Mouse (Mus musculus) limb, embryonic 11.5 days (tissue): ENCODE data around the gene Abl2. TPM values are rescaled to one million over a fixed set of nuclear protein-coding genes. Genes with fewer than 3 reads are reported as not detected.

Experiments
- ATAC-seq: fragments of 200-750 bp; cut with Nextera tagmentation; 2 replicates; pipeline ENCODE4 v1.8.0; 2017; ENCODE audit warnings: low read depth; ENCODE audit not compliant: insufficient number of reproducible peaks, low FRiP score, low TSS enrichment
- DNase-seq: peaks from one replicate; pipeline ENCODE4 v3.0.0-alpha.2; 2015; ENCODE audit warnings: low spot score
- H3K27ac ChIP-seq: fragments of 300-500 bp; sonication (generic); replicated peaks from 2 replicates; pipeline ENCODE4 v1.5.1; 2014; ENCODE audit warnings: low read depth, mild to moderate bottlenecking, low read length
- H3K27me3 ChIP-seq: fragments of 300-500 bp; sonication (generic); 2 replicates; pipeline ENCODE4 v1.6.1; 2014; ENCODE audit warnings: mild to moderate bottlenecking, low read length, mixed read lengths; ENCODE audit not compliant: control insufficient read depth, insufficient read depth
- H3K36me3 ChIP-seq: fragments of 300-500 bp; sonication (generic); 2 replicates; pipeline ENCODE4 v1.6.1; 2014; ENCODE audit warnings: mild to moderate bottlenecking, low read length, moderate library complexity, mixed read lengths; ENCODE audit not compliant: control insufficient read depth, insufficient read depth
- H3K4me1 ChIP-seq: fragments of 300-500 bp; sonication (generic); 2 replicates; pipeline ENCODE4 v1.6.1; 2014; ENCODE audit warnings: low read length, mixed read lengths; ENCODE audit not compliant: control insufficient read depth, insufficient read depth
- H3K4me2 ChIP-seq: fragments of 300-500 bp; sonication (generic); 2 replicates; pipeline ENCODE4 v1.6.1; 2014; ENCODE audit warnings: low read depth, mild to moderate bottlenecking, moderate library complexity; ENCODE audit not compliant: severe bottlenecking
- H3K4me3 ChIP-seq: fragments of 300-500 bp; sonication (generic); 2 replicates; pipeline ENCODE4 v1.5.1; 2014; ENCODE audit warnings: low read depth, low read length
- H3K9ac ChIP-seq: fragments of 300-500 bp; sonication (generic); 2 replicates; pipeline ENCODE4 v1.6.1; 2014; ENCODE audit warnings: mild to moderate bottlenecking, low read length
- H3K9me3 ChIP-seq: fragments of 300-500 bp; sonication (generic); 2 replicates; pipeline ENCODE4 v1.6.1; 2016; ENCODE audit warnings: low read length; ENCODE audit not compliant: control insufficient read depth
- WGBS: fragments of 180-500 bp; shearing (Covaris S2); extraction: QIAGEN DNeasy Blood & Tissue Kit; methylation state at CpG from one replicate; pipeline ENCODE4 v1.1.7; 2014; 5-methylcytosine and 5-hydroxymethylcytosine counted together
- polyA plus RNA-seq: library from polyadenylated mRNA; unstranded; fragments of >200 nt; fragmentation: Nextera tagmentation; extraction: Ambion mirVana; gene quantifications from 2 replicates; pipeline ENCODE4 v1.2.1, GENCODE M21; 2014

The Abl2 gene
- polyA plus RNA-seq, 1 experiment from 2014 or later, result 5.9 TPM

- no peak overlapping the region for H3K27ac ChIP-seq
- no peaks in the 10 kb centered on the region for H3K9me3 ChIP-seq
- no peak for ATAC-seq
- no peak overlapping the region for H3K9ac ChIP-seq
- WGBS, result 75% methylated on average over 7 of the region's 7 CpGs
- no peak overlapping the region for H3K4me3 ChIP-seq
- no peaks in the 10 kb centered on the region for H3K27me3 ChIP-seq
- peaks cover 5% of the 10 kb centered on the region for H3K36me3 ChIP-seq
- H3K4me2 ChIP-seq, result no peak overlapping the region
- no peaks in the 10 kb centered on the region for H3K4me1 ChIP-seq
- DNase-seq, result no peak
These were observed 127.6 kb downstream of the Abl2 start for GRCm38 (mm10) chr1:156686025-156686661.

Other genes starting within 250 kb of the Abl2 start
- gene Nphs2, start 248.1 kb upstream of the Abl2 start, polyA plus RNA-seq, result 0.07 and 0.15 TPM in 2 replicates
- 1,006 and 1,041 TPM in 2 replicates for gene Gm2000, start 192.7 kb upstream of the Abl2 start, polyA plus RNA-seq
- 0.12 and 0.54 TPM in 2 replicates for gene Axdnd1, start 137.6 kb upstream of the Abl2 start, polyA plus RNA-seq
- 27.6 TPM in 2 replicates for gene Soat1, start 84.5 kb upstream of the Abl2 start, polyA plus RNA-seq
- gene Gm10031, start 34.8 kb upstream of the Abl2 start, polyA plus RNA-seq, result 0.50 and 0.57 TPM in 2 replicates
- gene Tor3a, start 115.6 kb downstream of the Abl2 start, polyA plus RNA-seq, result 8.2 and 10.0 TPM in 2 replicates
- gene Fam20b, start 160.3 kb downstream of the Abl2 start, polyA plus RNA-seq, result 21.3 and 21.9 TPM in 2 replicates